Mouse (Mus musculus) hindbrain, embryonic 10.5 days (tissue): ENCODE measurements around the gene Krt80. TPM values are rescaled to one million over a fixed set of nuclear protein-coding genes. Genes with fewer than 3 reads are reported as not detected.

Experiments used
- DNase-seq: peaks from one replicate; pipeline ENCODE4 v3.0.0-alpha.2; 2017; ENCODE audit warnings: low spot score
- H3K27ac ChIP-seq: fragments of 300-500 bp; sonication (generic); 2 replicates; pipeline ENCODE4 v1.5.1; 2016; ENCODE audit warnings: mild to moderate bottlenecking, moderate library complexity
- H3K27me3 ChIP-seq: fragments of 300-500 bp; sonication (generic); 2 replicates; pipeline ENCODE4 v1.6.1; 2016; ENCODE audit warnings: mild to moderate bottlenecking; ENCODE audit not compliant: poor library complexity, insufficient read depth, severe bottlenecking
- H3K36me3 ChIP-seq: fragments of 300-500 bp; sonication (generic); 2 replicates; pipeline ENCODE4 v1.6.1; 2016; ENCODE audit warnings: mild to moderate bottlenecking, moderate library complexity
- H3K4me1 ChIP-seq: fragments of 300-500 bp; sonication (generic); replicated peaks from 2 replicates; pipeline ENCODE4 v1.6.1; 2016; ENCODE audit warnings: mild to moderate bottlenecking
- H3K4me3 ChIP-seq: fragments of 300-500 bp; sonication (generic); 2 replicates; pipeline ENCODE4 v1.5.1; 2016; ENCODE audit warnings: mild to moderate bottlenecking, moderate library complexity
- H3K9me3 ChIP-seq: fragments of 300-500 bp; sonication (generic); 2 replicates; pipeline ENCODE4 v1.6.1; 2016; ENCODE audit warnings: mild to moderate bottlenecking, moderate library complexity
- WGBS: fragments of 180-500 bp; shearing (Covaris S2); methylation state at CpG from one replicate; pipeline ENCODE4 v1.1.7; 2016; 5-methylcytosine and 5-hydroxymethylcytosine counted together
- microRNA counts: library from miRNA; unstranded; fragments of <30 nt; microRNA quantifications from one replicate; lab custom pipeline; 2017
- polyA plus RNA-seq: library from polyadenylated mRNA; unstranded; fragments of >200 nt; fragmentation: Nextera tagmentation; extraction: Ambion mirVana; gene quantifications from 2 replicates; pipeline ENCODE4 v1.2.1, GENCODE M21; 2016

Krt80 gene
- polyA plus RNA-seq, 1 experiment from 2014 or later: 0.16 TPM

- DNase-seq: no peak
- Histone ChIP-seq H3K27me3 (no peaks in the 10 kb centered on the region), H3K4me1 (peaks cover 4% of the 10 kb centered on the region; the same call in 1 of the 2 replicates)
These were observed 66.1 kb downstream of the Krt80 start for GRCm38 (mm10) chr15:101303830-101304229.

GRCm38 (mm10) chr15:101302201-101302600 is 67.8 kb downstream of the Krt80 start:
- Histone ChIP-seq H3K4me1 (peaks cover 10% of the 10 kb centered on the region), H3K36me3 (no peaks in the 10 kb centered on the region), H3K27me3 (no peaks in the 10 kb centered on the region), H3K9me3 (no peaks in the 10 kb centered on the region), H3K27ac (no peak overlapping the region), H3K4me3 (no peak overlapping the region)
- 77% methylated on average over 3 of the region's 3 CpGs for WGBS
- DNase-seq: no peak

More at GRCm38 (mm10) chr15:101303830-101304229, 66.1 kb downstream of the Krt80 start:
- no peaks in the 10 kb centered on the region for H3K9me3 ChIP-seq
- H3K27ac ChIP-seq: no peak overlapping the region
- H3K36me3 ChIP-seq: no peaks in the 10 kb centered on the region
- H3K4me3 ChIP-seq: no peak overlapping the region
- WGBS: 88% methylated on average over 4 of the region's 4 CpGs

GRCm38 (mm10) chr15:101300128-101300527 is 69.8 kb downstream of the Krt80 start:
- no peaks in the 10 kb centered on the region for H3K9me3 ChIP-seq
- DNase-seq: no peak
- no peak overlapping the region for H3K4me3 ChIP-seq
- no peaks in the 10 kb centered on the region for H3K36me3 ChIP-seq
- H3K27me3 ChIP-seq: no peaks in the 10 kb centered on the region
- peaks cover 10% of the 10 kb centered on the region for H3K4me1 ChIP-seq
- WGBS: 79% methylated on average over 6 of the region's 6 CpGs
- no peak overlapping the region for H3K27ac ChIP-seq

GRCm38 (mm10) chr15:101299480-101299960 is 70.4 kb downstream of the Krt80 start:
- peaks cover 10% of the 10 kb centered on the region for H3K4me1 ChIP-seq
- H3K4me3 ChIP-seq: no peak overlapping the region
- no peak for DNase-seq
- no peaks in the 10 kb centered on the region for H3K9me3 ChIP-seq
- H3K36me3 ChIP-seq: no peaks in the 10 kb centered on the region
- WGBS: 84% methylated on average over 14 of the region's 14 CpGs
- H3K27me3 ChIP-seq: no peaks in the 10 kb centered on the region
- no peak overlapping the region for H3K27ac ChIP-seq

- Histone ChIP-seq H3K36me3 (no peaks in the 10 kb centered on the region), H3K27me3 (no peaks in the 10 kb centered on the region), H3K27ac (peak overlapping the region; percentile 78), H3K4me3 (peak overlapping the region; percentile 41), H3K4me1 (peaks cover 16% of the 10 kb centered on the region), H3K9me3 (no peaks in the 10 kb centered on the region)
- WGBS: 15% methylated on average over 7 of the region's 7 CpGs
- peak; percentile 55 for DNase-seq
These were observed 71.4 kb downstream of the Krt80 start for GRCm38 (mm10) chr15:101298550-101298949.

- Histone ChIP-seq H3K36me3 (no peaks in the 10 kb centered on the region), H3K27ac (peak overlapping the region; percentile 78; the same call in 1 of the 2 replicates), H3K4me1 (peaks cover 16% of the 10 kb centered on the region), H3K27me3 (no peaks in the 10 kb centered on the region), H3K4me3 (peak overlapping the region; percentile 41), H3K9me3 (no peaks in the 10 kb centered on the region)
- no peak for DNase-seq
- WGBS: 24% methylated on average over 7 of the region's 7 CpGs
These were observed 72.0 kb downstream of the Krt80 start for GRCm38 (mm10) chr15:101297988-101298387.

MicroRNA genes within 50 kb of the gene (microRNA counts, 519-probe panel; counts per million panel counts)
- microRNA mmu-miR-1941-3p (lab: Ali Mortazavi, UCI): 1,255 counts per million, percentile 77 among the panel's probes with 10 or more counts
- 1,255 counts per million, percentile 77 among the panel's probes with 10 or more counts for microRNA mmu-miR-1941-5p (lab: Ali Mortazavi, UCI)

Other genes with a start within 250 kb of the Krt80 start
- gene Acvrl1, start 241.6 kb downstream of the Krt80 start, polyA plus RNA-seq: 8.7 and 10.8 TPM in 2 replicates
- 6.3 and 10.9 TPM in 2 replicates for gene Acvr1b, start 196.1 kb downstream of the Krt80 start, polyA plus RNA-seq
- 5.5 and 5.8 TPM in 2 replicates for gene Grasp, start 146.0 kb downstream of the Krt80 start, polyA plus RNA-seq
- gene Nr4a1, start 115.9 kb downstream of the Krt80 start, polyA plus RNA-seq: 4.8 and 5.1 TPM in 2 replicates
- gene Atg101, start 85.9 kb downstream of the Krt80 start, polyA plus RNA-seq: 79.0 and 82.1 TPM in 2 replicates
- gene 6030408B16Rik, start 77.0 kb downstream of the Krt80 start, polyA plus RNA-seq: 0.27 and 0.39 TPM in 2 replicates
- 17.5 and 19.9 TPM in 2 replicates for gene Krt7, start 40.9 kb upstream of the Krt80 start, polyA plus RNA-seq
- gene Krt87, start 68.6 kb upstream of the Krt80 start, polyA plus RNA-seq: 0.10 TPM in 1 of 2 replicates, not detected in the other
- not detected in 2 replicates for gene Krt88, start 77.6 kb upstream of the Krt80 start, polyA plus RNA-seq
- gene Krt81, start 93.6 kb upstream of the Krt80 start, polyA plus RNA-seq: not detected in 2 replicates
- gene Krt86, start 103.3 kb upstream of the Krt80 start, polyA plus RNA-seq: not detected in 2 replicates
- gene Krt83, start 121.3 kb upstream of the Krt80 start, polyA plus RNA-seq: not detected in 2 replicates
- not detected in 2 replicates for gene Gm49425, start 147.1 kb upstream of the Krt80 start, polyA plus RNA-seq
- not detected in 2 replicates for gene Krt84, start 162.7 kb upstream of the Krt80 start, polyA plus RNA-seq
- gene Krt82, start 180.5 kb upstream of the Krt80 start, polyA plus RNA-seq: not detected in 2 replicates
- 0.22 and 0.30 TPM in 2 replicates for gene Krt90, start 192.8 kb upstream of the Krt80 start, polyA plus RNA-seq
- gene Krt75, start 203.7 kb upstream of the Krt80 start, polyA plus RNA-seq: 0.08 TPM in 1 of 2 replicates, not detected in the other